Mouse (Mus musculus): ENCODE measurements around the gene 4921509C19Rik.
A peak's percentile ranks its signal among the peaks of the same experiment; 100 is the strongest.
"Not testable (repeated sequence)": the region's sequence is repeated elsewhere in the genome, so short reads cannot be mapped to it uniquely, and the experiment has no call there.

4921509C19Rik gene

GRCm38 (mm10) chr2:151476053-151476452 is at the start of gene 4921509C19Rik:
Gene 4921509C19Rik, minus strand, starts transcription at chr2:151476153.
- not testable (repeated sequence) for DNase-seq

GRCm38 (mm10) chr2:151525520-151525919 is 49.6 kb upstream of the 4921509C19Rik start:
- DNase-seq, result no peak

- no peak for DNase-seq
Observed at GRCm38 (mm10) chr2:151524324-151525041, 48.5 kb upstream of the 4921509C19Rik start.

- no peak for DNase-seq
Observed at GRCm38 (mm10) chr2:151519000-151519399, 43.0 kb upstream of the 4921509C19Rik start.

- DNase-seq, result no peak
Observed at GRCm38 (mm10) chr2:151513525-151514285, 37.8 kb upstream of the 4921509C19Rik start.

- peak; percentile 79 to 80 for DNase-seq
Observed at GRCm38 (mm10) chr2:151512199-151512598, 36.2 kb upstream of the 4921509C19Rik start.

- DNase-seq, result no peak
Observed at GRCm38 (mm10) chr2:151504226-151504625, 28.3 kb upstream of the 4921509C19Rik start.

- DNase-seq, result no peak
Observed at GRCm38 (mm10) chr2:151500442-151501007, 24.6 kb upstream of the 4921509C19Rik start.

GRCm38 (mm10) chr2:151498358-151498757 is 22.4 kb upstream of the 4921509C19Rik start:
- DNase-seq, result no peak

GRCm38 (mm10) chr2:151494035-151494803 is 18.3 kb upstream of the 4921509C19Rik start, which contains the start of gene Nsfl1c:
Gene Nsfl1c, plus strand, starts transcription at chr2:151494182.
- peak; percentile 96 to 97 for DNase-seq

- DNase-seq, result no peak
Observed at GRCm38 (mm10) chr2:151486496-151486895, 10.5 kb upstream of the 4921509C19Rik start.

GRCm38 (mm10) chr2:151434971-151435370 is 41.0 kb downstream of the 4921509C19Rik start:
- DNase-seq, result not testable (repeated sequence)

GRCm38 (mm10) chr2:151434203-151434602 is 41.8 kb downstream of the 4921509C19Rik start:
- peak in 1 of 2 experiments; percentile 8 for DNase-seq
